Mouse (Mus musculus): ENCODE measurements around the gene Arhgef11. TPM values are rescaled to one million over a fixed set of nuclear protein-coding genes. Genes with fewer than 3 reads are reported as not detected.

The Arhgef11 gene
- polyA plus RNA-seq, 1 experiment from 2014 or later: 18.0 TPM

DNA sequence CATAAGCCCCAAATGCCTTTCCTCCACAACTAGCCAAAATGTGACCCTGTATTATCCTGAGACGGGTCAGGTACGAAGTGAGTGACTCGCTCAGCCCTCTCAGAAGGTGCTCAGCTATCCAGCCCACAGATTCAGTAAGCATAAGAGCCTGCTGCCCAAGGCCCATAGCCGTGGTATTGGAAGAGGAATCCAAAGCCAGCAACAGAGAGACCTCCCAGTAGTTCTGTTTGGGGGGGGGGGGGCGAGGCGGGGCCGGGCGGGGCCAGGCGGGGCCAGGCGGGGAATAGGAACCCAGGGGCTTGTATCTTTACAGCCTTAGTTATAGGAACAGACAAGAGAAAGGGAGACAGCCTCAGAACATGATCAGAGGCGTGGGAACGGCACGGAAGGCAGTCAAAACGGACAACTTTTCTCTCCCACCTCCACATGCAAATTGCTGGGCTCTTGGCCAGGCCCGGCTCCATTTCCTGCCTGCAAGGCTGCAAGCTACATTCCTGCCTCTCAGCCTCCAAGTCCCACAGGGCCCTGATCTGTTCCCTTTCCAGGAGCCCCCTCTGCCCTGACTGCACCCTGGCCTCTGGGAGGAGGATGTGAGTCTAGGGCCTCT is 146.4 kb downstream of the Arhgef11 start:
- peaks cover 74% of the 10 kb centered on the region for H3K4me1 ChIP-seq
- H3K27ac ChIP-seq: peak overlapping the region; percentile 96
- peak overlapping the region; percentile 24 for H3K4me3 ChIP-seq
- H3K36me3 ChIP-seq: peaks cover 6% of the 10 kb centered on the region; the same call in 1 of the 2 replicates
- 8% methylated on average over 15 of the region's 15 CpGs for WGBS
- ATAC-seq (ENCODE audit: borderline replicate concordance, extremely low read depth, low FRiP score, low TSS enrichment): peak; percentile 66
- H3K9ac ChIP-seq: peak overlapping the region; percentile 38
- H3K4me2 ChIP-seq: peak overlapping the region; percentile 54
- H3K27me3 ChIP-seq: no peaks in the 10 kb centered on the region
- no peaks in the 10 kb centered on the region for H3K9me3 ChIP-seq

- Histone ChIP-seq H3K27ac (peak overlapping the region; percentile 96), H3K9me3 (no peaks in the 10 kb centered on the region), H3K4me3 (peak overlapping the region; percentile 24), H3K36me3 (no peaks in the 10 kb centered on the region), H3K27me3 (no peaks in the 10 kb centered on the region), H3K9ac (peak overlapping the region; percentile 8; the same call in 1 of the 2 replicates), H3K4me1 (peaks cover 71% of the 10 kb centered on the region), H3K4me2 (peak overlapping the region; percentile 54)
- 9% methylated on average over 10 of the region's 10 CpGs for WGBS
- ATAC-seq (ENCODE audit: borderline replicate concordance, extremely low read depth, low FRiP score, low TSS enrichment): peak; percentile 33; the same call in 1 of the 2 replicates
Observed at GRCm38 (mm10) chr3:87764506-87764905, 147.1 kb downstream of the Arhgef11 start.

GRCm38 (mm10) chr3:87765091-87765490 is 147.7 kb downstream of the Arhgef11 start:
- Histone ChIP-seq H3K9ac (peak overlapping the region; percentile 8; the same call in 1 of the 2 replicates), H3K4me3 (peak overlapping the region; percentile 24), H3K27ac (peak overlapping the region; percentile 96), H3K36me3 (no peaks in the 10 kb centered on the region), H3K4me1 (peaks cover 71% of the 10 kb centered on the region), H3K27me3 (no peaks in the 10 kb centered on the region), H3K4me2 (peak overlapping the region; percentile 54), H3K9me3 (no peaks in the 10 kb centered on the region)
- peak; percentile 48 for ATAC-seq (ENCODE audit: borderline replicate concordance, extremely low read depth, low FRiP score, low TSS enrichment)
- 15% methylated on average over 10 of the region's 10 CpGs for WGBS

DNA sequence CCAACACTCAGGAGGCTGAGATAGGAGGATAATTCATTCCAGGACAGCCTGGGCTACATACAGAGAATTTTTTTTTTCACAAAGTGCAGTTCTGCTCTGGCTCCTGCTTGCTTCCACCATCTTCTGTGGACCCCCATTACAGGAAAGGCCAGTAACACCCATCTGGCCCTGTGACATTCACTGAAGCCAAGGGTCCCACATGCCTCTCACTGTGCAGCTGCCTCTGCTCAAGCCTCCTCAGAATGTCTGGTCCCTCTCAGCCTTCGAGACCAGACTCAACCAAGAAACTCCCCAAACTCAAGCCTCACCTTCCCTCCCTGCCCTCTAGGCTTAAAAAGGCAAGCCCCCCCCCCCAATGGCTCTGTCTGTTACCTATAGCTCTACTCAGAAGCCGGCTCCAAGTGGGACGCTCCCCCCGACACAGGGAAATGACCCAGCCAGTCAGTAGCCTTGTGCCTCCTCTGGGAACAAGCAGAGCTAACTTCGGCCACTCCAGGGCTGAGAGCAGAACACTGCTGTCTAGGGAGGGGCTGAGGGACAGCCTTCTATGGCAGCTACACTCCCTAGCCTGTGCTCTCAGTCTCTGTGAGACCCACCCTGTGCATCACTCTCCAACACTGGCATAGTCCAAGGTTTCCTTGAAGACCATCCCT is 148.4 kb downstream of the Arhgef11 start:
- no peak for ATAC-seq (ENCODE audit: borderline replicate concordance, extremely low read depth, low FRiP score, low TSS enrichment)
- Histone ChIP-seq H3K4me3 (peak overlapping the region; percentile 24; the same call in 1 of the 2 replicates), H3K36me3 (no peaks in the 10 kb centered on the region), H3K27ac (peak overlapping the region; percentile 96), H3K9me3 (no peaks in the 10 kb centered on the region), H3K9ac (no peak overlapping the region), H3K4me2 (peak overlapping the region; percentile 54), H3K4me1 (peaks cover 71% of the 10 kb centered on the region), H3K27me3 (no peaks in the 10 kb centered on the region)
- WGBS: 65% methylated on average over 5 of the region's 5 CpGs

GRCm38 (mm10) chr3:87766284-87766667 is 148.9 kb downstream of the Arhgef11 start:
- no peaks in the 10 kb centered on the region for H3K27me3 ChIP-seq
- peak overlapping the region; percentile 96; the same call in 1 of the 2 replicates for H3K27ac ChIP-seq
- H3K36me3 ChIP-seq: no peaks in the 10 kb centered on the region
- H3K4me1 ChIP-seq: peaks cover 69% of the 10 kb centered on the region
- WGBS: 76% methylated on average over 3 of the region's 3 CpGs
- H3K4me2 ChIP-seq: peak overlapping the region; percentile 54
- no peak overlapping the region for H3K4me3 ChIP-seq
- H3K9me3 ChIP-seq: no peaks in the 10 kb centered on the region
- ATAC-seq (ENCODE audit: borderline replicate concordance, extremely low read depth, low FRiP score, low TSS enrichment): no peak
- H3K9ac ChIP-seq: no peak overlapping the region

GRCm38 (mm10) chr3:87767764-87768163 is 150.4 kb downstream of the Arhgef11 start:
- Histone ChIP-seq H3K27me3 (no peaks in the 10 kb centered on the region; the same call in 1 of the 2 replicates), H3K4me2 (peak overlapping the region; percentile 71), H3K36me3 (no peaks in the 10 kb centered on the region), H3K4me3 (peak overlapping the region; percentile 56), H3K27ac (peak overlapping the region; percentile 96), H3K9me3 (no peaks in the 10 kb centered on the region), H3K9ac (peak overlapping the region; percentile 58), H3K4me1 (peaks cover 54% of the 10 kb centered on the region)
- WGBS: 56% methylated on average over 8 of the region's 8 CpGs
- no peak for ATAC-seq (ENCODE audit: borderline replicate concordance, extremely low read depth, low FRiP score, low TSS enrichment)

DNA sequence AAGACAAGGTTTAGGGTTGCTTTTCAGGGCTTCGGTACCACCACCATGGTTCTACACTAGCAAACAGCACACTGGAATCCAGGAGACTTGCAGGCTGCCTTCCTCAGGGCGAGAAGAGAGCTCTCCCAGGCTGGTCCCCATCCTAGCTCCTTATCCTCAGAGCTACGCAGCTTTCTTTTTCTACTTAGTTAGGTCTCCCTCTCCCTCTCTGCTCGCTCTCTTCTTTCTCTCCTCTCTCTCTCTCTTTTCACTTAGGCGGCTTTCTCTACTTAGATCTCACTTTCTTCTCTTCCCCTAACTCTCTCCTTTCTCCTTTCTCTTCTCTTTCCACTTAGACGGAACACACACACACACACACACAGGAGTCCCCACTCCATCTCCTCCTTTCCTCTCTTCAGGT is 151.1 kb downstream of the Arhgef11 start:
- H3K27ac ChIP-seq: peak overlapping the region; percentile 96
- H3K36me3 ChIP-seq: no peaks in the 10 kb centered on the region
- H3K9me3 ChIP-seq: no peaks in the 10 kb centered on the region
- H3K4me1 ChIP-seq: peaks cover 49% of the 10 kb centered on the region
- no peaks in the 10 kb centered on the region; the same call in 1 of the 2 replicates for H3K27me3 ChIP-seq
- peak overlapping the region; percentile 71 for H3K4me2 ChIP-seq
- H3K9ac ChIP-seq: peak overlapping the region; percentile 58
- H3K4me3 ChIP-seq: peak overlapping the region; percentile 56
- WGBS: 32% methylated on average over 6 of the region's 6 CpGs
- no peak for ATAC-seq (ENCODE audit: borderline replicate concordance, extremely low read depth, low FRiP score, low TSS enrichment)

- peak; percentile 75 for ATAC-seq (ENCODE audit: borderline replicate concordance, extremely low read depth, low FRiP score, low TSS enrichment)
- Histone ChIP-seq H3K9ac (peak overlapping the region; percentile 58), H3K4me3 (peak overlapping the region; percentile 56), H3K9me3 (no peaks in the 10 kb centered on the region), H3K27me3 (no peaks in the 10 kb centered on the region; the same call in 1 of the 2 replicates), H3K36me3 (no peaks in the 10 kb centered on the region), H3K4me2 (peak overlapping the region; percentile 71), H3K4me1 (peaks cover 45% of the 10 kb centered on the region), H3K27ac (peak overlapping the region; percentile 96)
- under 1% methylated on average over 35 of the region's 37 CpGs for WGBS
Observed at GRCm38 (mm10) chr3:87768844-87769243, 151.5 kb downstream of the Arhgef11 start.

GRCm38 (mm10) chr3:87769506-87769905 is 152.1 kb downstream of the Arhgef11 start:
- Histone ChIP-seq H3K27ac (no peak overlapping the region), H3K4me1 (peaks cover 38% of the 10 kb centered on the region), H3K9ac (no peak overlapping the region), H3K9me3 (no peaks in the 10 kb centered on the region), H3K36me3 (no peaks in the 10 kb centered on the region), H3K4me2 (no peak overlapping the region; the same call in 1 of the 2 replicates), H3K4me3 (no peak overlapping the region), H3K27me3 (no peaks in the 10 kb centered on the region; the same call in 1 of the 2 replicates)
- WGBS: 80% methylated on average over 8 of the region's 8 CpGs
- no peak for ATAC-seq (ENCODE audit: borderline replicate concordance, extremely low read depth, low FRiP score, low TSS enrichment)

GRCm38 (mm10) chr3:87770280-87770679 is 152.9 kb downstream of the Arhgef11 start:
- no peak for ATAC-seq (ENCODE audit: borderline replicate concordance, extremely low read depth, low FRiP score, low TSS enrichment)
- no peaks in the 10 kb centered on the region for H3K36me3 ChIP-seq
- H3K27ac ChIP-seq: no peak overlapping the region
- peaks cover 31% of the 10 kb centered on the region for H3K4me1 ChIP-seq
- no peaks in the 10 kb centered on the region for H3K9me3 ChIP-seq
- under 1% methylated on average over 4 of the region's 4 CpGs for WGBS
- no peaks in the 10 kb centered on the region; the same call in 1 of the 2 replicates for H3K27me3 ChIP-seq
- no peak overlapping the region for H3K4me2 ChIP-seq
- no peak overlapping the region for H3K9ac ChIP-seq
- no peak overlapping the region for H3K4me3 ChIP-seq

- ATAC-seq (ENCODE audit: borderline replicate concordance, extremely low read depth, low FRiP score, low TSS enrichment): no peak
- H3K27me3 ChIP-seq: no peaks in the 10 kb centered on the region; the same call in none of the 2 replicates
- no peak overlapping the region for H3K27ac ChIP-seq
- peaks cover 22% of the 10 kb centered on the region for H3K4me1 ChIP-seq
- H3K9ac ChIP-seq: no peak overlapping the region
- WGBS: 29% methylated on average over 6 of the region's 6 CpGs
- H3K9me3 ChIP-seq: no peaks in the 10 kb centered on the region
- H3K4me2 ChIP-seq: no peak overlapping the region
- no peaks in the 10 kb centered on the region for H3K36me3 ChIP-seq
- no peak overlapping the region for H3K4me3 ChIP-seq
Observed at GRCm38 (mm10) chr3:87771088-87771487, 153.7 kb downstream of the Arhgef11 start.

GRCm38 (mm10) chr3:87778283-87778682 is 160.9 kb downstream of the Arhgef11 start:
- Histone ChIP-seq H3K4me2 (no peak overlapping the region; the same call in 1 of the 2 replicates), H3K36me3 (no peaks in the 10 kb centered on the region), H3K9me3 (no peaks in the 10 kb centered on the region), H3K4me1 (peaks cover 12% of the 10 kb centered on the region), H3K9ac (no peak overlapping the region), H3K27me3 (peaks cover 18% of the 10 kb centered on the region), H3K4me3 (no peak overlapping the region), H3K27ac (no peak overlapping the region)
- no peak for ATAC-seq (ENCODE audit: borderline replicate concordance, extremely low read depth, low FRiP score, low TSS enrichment)
- 48% methylated on average over 23 of the region's 23 CpGs for WGBS

Data from lung, embryonic 15.5 days (tissue).